Mouse (Mus musculus): ENCODE results near the gene Irf3. TPM values are rescaled to one million over a fixed set of nuclear protein-coding genes. Genes with fewer than 3 reads are reported as not detected.

The Irf3 gene
- polyA plus RNA-seq, 1 experiment from 2014 or later: 84.6 TPM

- ATAC-seq (ENCODE audit: low read depth) (no peak), DNase-seq (ENCODE audit: low spot score) (no peak)
- Histone ChIP-seq H3K4me3 (ENCODE audit: low read depth, low read length) (no peak overlapping the region), H3K36me3 (ENCODE audit: control insufficient read depth, insufficient read depth, low read length) (peaks cover 40% of the 10 kb centered on the region), H3K4me2 (ENCODE audit: low read depth, low read length) (no peak overlapping the region), H3K9me3 (ENCODE audit: control insufficient read depth, low read length) (no peaks in the 10 kb centered on the region), H3K9ac (ENCODE audit: low read depth, low read length) (no peak overlapping the region), H3K27ac (replicated peaks; ENCODE audit: low read depth, low read length) (0 out of 2 replicates have a peak overlapping the region, but pooled peaks have one; percentile 2), H3K4me1 (ENCODE audit: control insufficient read depth, insufficient read depth, low read length) (no peaks in the 10 kb centered on the region), H3K27me3 (replicated peaks; ENCODE audit: control insufficient read depth, insufficient read depth, low read length) (no peaks in the 10 kb centered on the region)
- WGBS: 71% methylated on average over 8 of the region's 8 CpGs
These were observed 28.3 kb downstream of the Irf3 start for GRCm38 (mm10) chr7:45025601-45026220.

- H3K36me3 ChIP-seq (ENCODE audit: control insufficient read depth, insufficient read depth, low read length): peaks cover 46% of the 10 kb centered on the region
- ATAC-seq (ENCODE audit: low read depth) (no peak), DNase-seq (ENCODE audit: low spot score) (peak; percentile 34)
- H3K27ac ChIP-seq (replicated peaks; ENCODE audit: low read depth, low read length): no peak overlapping the region
- no peaks in the 10 kb centered on the region for H3K4me1 ChIP-seq (ENCODE audit: control insufficient read depth, insufficient read depth, low read length)
- no peak overlapping the region for H3K4me3 ChIP-seq (ENCODE audit: low read depth, low read length)
- 57% methylated on average over 2 of the region's 2 CpGs for WGBS
- H3K4me2 ChIP-seq (ENCODE audit: low read depth, low read length): no peak overlapping the region
- no peak overlapping the region for H3K9ac ChIP-seq (ENCODE audit: low read depth, low read length)
- H3K27me3 ChIP-seq (replicated peaks; ENCODE audit: control insufficient read depth, insufficient read depth, low read length): no peaks in the 10 kb centered on the region
- no peaks in the 10 kb centered on the region for H3K9me3 ChIP-seq (ENCODE audit: control insufficient read depth, low read length)
These were observed 28.8 kb downstream of the Irf3 start for GRCm38 (mm10) chr7:45026256-45026655.

- Histone ChIP-seq H3K4me1 (ENCODE audit: control insufficient read depth, insufficient read depth, low read length) (no peaks in the 10 kb centered on the region), H3K27ac (replicated peaks; ENCODE audit: low read depth, low read length) (no peak overlapping the region), H3K27me3 (replicated peaks; ENCODE audit: control insufficient read depth, insufficient read depth, low read length) (no peaks in the 10 kb centered on the region), H3K4me3 (ENCODE audit: low read depth, low read length) (no peak overlapping the region), H3K36me3 (ENCODE audit: control insufficient read depth, insufficient read depth, low read length) (peaks cover 60% of the 10 kb centered on the region), H3K4me2 (ENCODE audit: low read depth, low read length) (no peak overlapping the region), H3K9ac (ENCODE audit: low read depth, low read length) (no peak overlapping the region), H3K9me3 (ENCODE audit: control insufficient read depth, low read length) (no peaks in the 10 kb centered on the region)
- DNase-seq (ENCODE audit: low spot score): no peak
- no peak for ATAC-seq (ENCODE audit: low read depth)
- 91% methylated on average over 9 of the region's 9 CpGs for WGBS
These were observed 30.3 kb downstream of the Irf3 start for GRCm38 (mm10) chr7:45027761-45028160.

- no peak for ATAC-seq (ENCODE audit: low read depth)
- Histone ChIP-seq H3K27me3 (replicated peaks; ENCODE audit: control insufficient read depth, insufficient read depth, low read length) (no peaks in the 10 kb centered on the region), H3K27ac (replicated peaks; ENCODE audit: low read depth, low read length) (no peak overlapping the region), H3K4me2 (ENCODE audit: low read depth, low read length) (no peak overlapping the region), H3K4me3 (ENCODE audit: low read depth, low read length) (no peak overlapping the region), H3K9ac (ENCODE audit: low read depth, low read length) (no peak overlapping the region), H3K4me1 (ENCODE audit: control insufficient read depth, insufficient read depth, low read length) (no peaks in the 10 kb centered on the region), H3K36me3 (ENCODE audit: control insufficient read depth, insufficient read depth, low read length) (peaks cover 66% of the 10 kb centered on the region), H3K9me3 (ENCODE audit: control insufficient read depth, low read length) (no peaks in the 10 kb centered on the region)
- WGBS: 83% methylated on average over 9 of the region's 11 CpGs
- DNase-seq (ENCODE audit: low spot score): no peak
These were observed 30.9 kb downstream of the Irf3 start for GRCm38 (mm10) chr7:45028351-45028750.

GRCm38 (mm10) chr7:45029995-45030394 is 32.5 kb downstream of the Irf3 start:
- Histone ChIP-seq H3K4me2 (ENCODE audit: low read depth, low read length) (no peak overlapping the region), H3K36me3 (ENCODE audit: control insufficient read depth, insufficient read depth, low read length) (peaks cover 82% of the 10 kb centered on the region), H3K27me3 (replicated peaks; ENCODE audit: control insufficient read depth, insufficient read depth, low read length) (no peaks in the 10 kb centered on the region), H3K9ac (ENCODE audit: low read depth, low read length) (no peak overlapping the region), H3K27ac (replicated peaks; ENCODE audit: low read depth, low read length) (no peak overlapping the region), H3K4me1 (ENCODE audit: control insufficient read depth, insufficient read depth, low read length) (no peaks in the 10 kb centered on the region), H3K4me3 (ENCODE audit: low read depth, low read length) (no peak overlapping the region), H3K9me3 (ENCODE audit: control insufficient read depth, low read length) (no peaks in the 10 kb centered on the region)
- 92% methylated on average over 6 of the region's 6 CpGs for WGBS
- DNase-seq (ENCODE audit: low spot score) (no peak), ATAC-seq (ENCODE audit: low read depth) (no peak)

- WGBS: 94% methylated on average over 8 of the region's 8 CpGs
- no peaks in the 10 kb centered on the region for H3K4me1 ChIP-seq (ENCODE audit: control insufficient read depth, insufficient read depth, low read length)
- peaks cover 91% of the 10 kb centered on the region for H3K36me3 ChIP-seq (ENCODE audit: control insufficient read depth, insufficient read depth, low read length)
- H3K9me3 ChIP-seq (ENCODE audit: control insufficient read depth, low read length): no peaks in the 10 kb centered on the region
- H3K4me2 ChIP-seq (ENCODE audit: low read depth, low read length): no peak overlapping the region
- H3K27me3 ChIP-seq (replicated peaks; ENCODE audit: control insufficient read depth, insufficient read depth, low read length): no peaks in the 10 kb centered on the region
- no peak for ATAC-seq (ENCODE audit: low read depth)
- no peak overlapping the region for H3K4me3 ChIP-seq (ENCODE audit: low read depth, low read length)
- DNase-seq (ENCODE audit: low spot score): no peak
- no peak overlapping the region for H3K27ac ChIP-seq (replicated peaks; ENCODE audit: low read depth, low read length)
- no peak overlapping the region for H3K9ac ChIP-seq (ENCODE audit: low read depth, low read length)
These were observed 33.4 kb downstream of the Irf3 start for GRCm38 (mm10) chr7:45030857-45031256.

GRCm38 (mm10) chr7:45033722-45034359 is 36.4 kb downstream of the Irf3 start:
- H3K9ac ChIP-seq (ENCODE audit: low read depth, low read length): no peak overlapping the region

GRCm38 (mm10) chr7:45035631-45036030 is 38.2 kb downstream of the Irf3 start:
- Histone ChIP-seq H3K36me3 (ENCODE audit: control insufficient read depth, insufficient read depth, low read length) (peaks cover 100% of the 10 kb centered on the region), H3K27ac (replicated peaks; ENCODE audit: low read depth, low read length) (no peak overlapping the region), H3K4me2 (ENCODE audit: low read depth, low read length) (no peak overlapping the region), H3K27me3 (replicated peaks; ENCODE audit: control insufficient read depth, insufficient read depth, low read length) (no peaks in the 10 kb centered on the region), H3K9ac (ENCODE audit: low read depth, low read length) (no peak overlapping the region), H3K4me3 (ENCODE audit: low read depth, low read length) (no peak overlapping the region), H3K4me1 (ENCODE audit: control insufficient read depth, insufficient read depth, low read length) (no peaks in the 10 kb centered on the region), H3K9me3 (ENCODE audit: control insufficient read depth, low read length) (no peaks in the 10 kb centered on the region)
- DNase-seq (ENCODE audit: low spot score) (no peak), ATAC-seq (ENCODE audit: low read depth) (no peak)
- 83% methylated on average over 3 of the region's 3 CpGs for WGBS

More at GRCm38 (mm10) chr7:45033722-45034359, 36.4 kb downstream of the Irf3 start:
- ATAC-seq (ENCODE audit: low read depth) (no peak), DNase-seq (ENCODE audit: low spot score) (no peak)
- Histone ChIP-seq H3K4me2 (ENCODE audit: low read depth, low read length) (no peak overlapping the region), H3K4me1 (ENCODE audit: control insufficient read depth, insufficient read depth, low read length) (no peaks in the 10 kb centered on the region), H3K9me3 (ENCODE audit: control insufficient read depth, low read length) (no peaks in the 10 kb centered on the region), H3K27me3 (replicated peaks; ENCODE audit: control insufficient read depth, insufficient read depth, low read length) (no peaks in the 10 kb centered on the region), H3K36me3 (ENCODE audit: control insufficient read depth, insufficient read depth, low read length) (peaks cover 99% of the 10 kb centered on the region), H3K27ac (replicated peaks; ENCODE audit: low read depth, low read length) (no peak overlapping the region), H3K4me3 (ENCODE audit: low read depth, low read length) (no peak overlapping the region)
- 95% methylated on average over 19 of the region's 19 CpGs for WGBS

GRCm38 (mm10) chr7:45036702-45037101 is 39.3 kb downstream of the Irf3 start:
- 90% methylated on average over 11 of the region's 11 CpGs for WGBS
- H3K9ac ChIP-seq (ENCODE audit: low read depth, low read length): no peak overlapping the region
- no peak overlapping the region for H3K4me2 ChIP-seq (ENCODE audit: low read depth, low read length)
- DNase-seq (ENCODE audit: low spot score) (no peak), ATAC-seq (ENCODE audit: low read depth) (no peak)
- no peak overlapping the region for H3K4me3 ChIP-seq (ENCODE audit: low read depth, low read length)
- no peaks in the 10 kb centered on the region for H3K9me3 ChIP-seq (ENCODE audit: control insufficient read depth, low read length)
- H3K36me3 ChIP-seq (ENCODE audit: control insufficient read depth, insufficient read depth, low read length): peaks cover 100% of the 10 kb centered on the region
- H3K27me3 ChIP-seq (replicated peaks; ENCODE audit: control insufficient read depth, insufficient read depth, low read length): no peaks in the 10 kb centered on the region
- no peaks in the 10 kb centered on the region for H3K4me1 ChIP-seq (ENCODE audit: control insufficient read depth, insufficient read depth, low read length)
- no peak overlapping the region for H3K27ac ChIP-seq (replicated peaks; ENCODE audit: low read depth, low read length)
